Mouse (Mus musculus) myocyte (in vitro differentiated cells): Measurements from ENCODE around the gene Zfp169. TPM values are rescaled to one million over a fixed set of nuclear protein-coding genes. Genes with fewer than 3 reads are reported as not detected.

Source experiments
- H3K27me3 ChIP-seq: one replicate; pipeline ENCODE4 v1.6.1; 2011; ENCODE audit not compliant: control insufficient read depth, insufficient read depth, insufficient read length
- H3K36me3 ChIP-seq: one replicate; pipeline ENCODE4 v1.6.1; 2011; ENCODE audit not compliant: control insufficient read depth, insufficient read depth
- H3K4me2 ChIP-seq: one replicate; pipeline ENCODE4 v1.6.1; 2011; ENCODE audit warnings: low read depth, control low read depth
- H3K4me3 ChIP-seq: one replicate; pipeline ENCODE4 v1.5.1; 2011; ENCODE audit warnings: mild to moderate bottlenecking, control low read depth, moderate library complexity
- H3K79me2 ChIP-seq: one replicate; pipeline ENCODE4 v1.6.1; 2011; ENCODE audit not compliant: control insufficient read depth, insufficient read depth
- H3ac ChIP-seq: one replicate; pipeline ENCODE4 v1.6.1; 2011; ENCODE audit not compliant: control insufficient read depth, insufficient read length
- CEBPB ChIP-seq: IDR thresholded peaks from 2 replicates; pipeline ENCODE4 v1.6.1; 2011; ENCODE audit warnings: mild to moderate bottlenecking, moderate library complexity; ENCODE audit not compliant: poor library complexity, insufficient read depth, severe bottlenecking
- E2F4 ChIP-seq: IDR thresholded peaks from one replicate; pipeline ENCODE4 v1.6.1; 2011; ENCODE audit warnings: mild to moderate bottlenecking, control low read depth, moderate library complexity; ENCODE audit not compliant: insufficient read depth
- MAX ChIP-seq: IDR thresholded peaks from one replicate; pipeline ENCODE4 v1.6.1; 2011; ENCODE audit warnings: low read depth, mild to moderate bottlenecking, control low read depth
- MYOD1 ChIP-seq, 3 experiments: IDR thresholded peaks; one replicate each; pipeline ENCODE4 v1.6.1; 2011; ENCODE audit warnings: control low read depth in 2 of 3, low read depth in 2 of 3, mild to moderate bottlenecking in 2 of 3, moderate library complexity in 1 of 3; ENCODE audit not compliant: insufficient read length in 2 of 3, control insufficient read depth in 1 of 3
- MYOG ChIP-seq, 3 experiments: IDR thresholded peaks; one replicate each; pipeline ENCODE4 v1.6.1; 2011; ENCODE audit warnings: control low read depth in 2 of 3, low read depth in 2 of 3, mild to moderate bottlenecking in 2 of 3; ENCODE audit not compliant: insufficient read length in 2 of 3, control insufficient read depth in 1 of 3, insufficient read depth in 1 of 3
- POLR2A ChIP-seq: IDR thresholded peaks from one replicate; pipeline ENCODE4 v1.6.1; 2011; ENCODE audit warnings: low read depth, mild to moderate bottlenecking, control low read depth, moderate library complexity; ENCODE audit not compliant: insufficient read length
- POLR2AphosphoS2 ChIP-seq: IDR thresholded peaks from one replicate; pipeline ENCODE4 v1.6.1; 2011; ENCODE audit warnings: low read depth, control low read depth; ENCODE audit not compliant: insufficient read length
- REST ChIP-seq: IDR thresholded peaks from one replicate; pipeline ENCODE4 v1.6.1; 2011; ENCODE audit warnings: mild to moderate bottlenecking, control low read depth, moderate library complexity; ENCODE audit not compliant: insufficient read depth, insufficient read length
- SRF ChIP-seq: IDR thresholded peaks from one replicate; pipeline ENCODE4 v1.6.1; 2011; ENCODE audit warnings: low read depth; ENCODE audit not compliant: control insufficient read depth, insufficient read length
- TCF12 ChIP-seq: IDR thresholded peaks from one replicate; pipeline ENCODE4 v1.6.1; 2011; ENCODE audit warnings: mild to moderate bottlenecking, control low read depth; ENCODE audit not compliant: poor library complexity, insufficient read depth, severe bottlenecking
- TCF3 ChIP-seq: IDR thresholded peaks from one replicate; pipeline ENCODE4 v1.6.1; 2011; ENCODE audit warnings: low read depth, control low read depth; ENCODE audit not compliant: insufficient read length
- USF1 ChIP-seq: IDR thresholded peaks from one replicate; pipeline ENCODE4 v1.6.1; 2011; ENCODE audit warnings: low read depth, mild to moderate bottlenecking, control low read depth, moderate library complexity
- polyA plus RNA-seq: library from polyadenylated mRNA; unstranded; fragments of >200 nt; fragmentation: generic; extraction: Trizol; gene quantifications from one replicate; pipeline ENCODE4 v1.2.1, GENCODE M21; 2012; ENCODE audit warnings: missing spikeins

Gene Zfp169
- polyA plus RNA-seq, 1 experiment, result 1.6 TPM

DNA sequence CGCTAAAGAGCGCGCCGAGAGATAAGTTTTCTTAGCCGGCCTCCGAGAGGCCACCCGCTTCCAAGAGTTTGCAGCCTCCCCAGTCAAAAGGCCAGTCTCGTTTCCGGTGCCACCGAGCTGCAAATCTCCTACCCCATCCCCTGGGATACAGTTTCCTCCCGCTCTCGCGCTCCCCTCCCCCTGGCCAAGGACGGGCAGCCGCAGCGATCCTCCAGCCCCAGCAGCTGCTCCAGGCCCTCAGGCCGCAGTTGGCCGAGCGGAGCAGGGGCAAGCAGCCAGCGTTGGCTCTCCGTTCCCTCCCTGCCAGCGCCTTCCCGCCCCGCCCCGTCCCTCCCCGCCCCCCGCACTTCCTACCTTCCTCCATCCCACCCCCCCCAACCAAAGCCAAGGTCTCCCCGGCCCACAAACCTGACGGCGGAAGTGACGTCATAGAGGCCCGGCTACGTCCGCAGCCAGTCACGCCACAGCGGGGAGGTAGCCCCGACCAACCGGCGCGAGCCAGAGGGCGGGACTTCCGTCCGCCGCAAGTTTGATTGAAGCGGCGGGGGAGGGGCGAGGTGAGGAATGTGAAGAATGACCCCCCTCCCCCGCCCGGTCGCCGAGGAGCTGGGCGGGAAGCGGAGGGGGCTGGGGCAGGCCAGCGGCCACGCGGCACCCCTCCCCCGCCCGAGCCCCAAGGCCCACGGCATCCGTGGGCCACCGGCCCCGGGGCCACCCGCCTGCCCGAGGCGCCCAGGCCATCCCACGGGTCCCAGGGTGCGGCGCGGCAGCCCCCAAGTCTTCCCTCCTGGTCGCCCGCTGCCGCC, 32.4 kb upstream of the Zfp169 start:
- H3ac ChIP-seq, result peak overlapping the region; percentile 55
- peak overlapping the region; percentile 83 for H3K4me2 ChIP-seq
- peak; percentile 82 for TF ChIP-seq POLR2A
- TF ChIP-seq MYOD1 (IDR thresholded peaks at IDR 0.05; ENCODE audit: control insufficient read depth in 1 of 3, insufficient read length in 2 of 3, low read depth in 2 of 3), result peak in 2 of 3 experiments; percentile 95 to 97
- TF ChIP-seq TCF3, result peak; percentile 85
- no peak for TF ChIP-seq CEBPB
- peak; percentile 31 for TF ChIP-seq TCF12
- peak; percentile 76 for TF ChIP-seq POLR2AphosphoS2
- TF ChIP-seq REST, result no peak
- TF ChIP-seq MYOG (IDR thresholded peaks at IDR 0.05; ENCODE audit: control insufficient read depth in 1 of 3, insufficient read depth in 1 of 3, insufficient read length in 2 of 3, low read depth in 2 of 3), result peak; percentile 78 to 98 (median 98)
- H3K79me2 ChIP-seq, result peaks cover 48% of the 10 kb centered on the region
- no peaks in the 10 kb centered on the region for H3K36me3 ChIP-seq
- peak overlapping the region; percentile 62 for H3K4me3 ChIP-seq
- no peaks in the 10 kb centered on the region for H3K27me3 ChIP-seq

- peak overlapping the region; percentile 62 for H3K4me3 ChIP-seq
- peak overlapping the region; percentile 55 for H3ac ChIP-seq
- no peaks in the 10 kb centered on the region for H3K27me3 ChIP-seq
- no peaks in the 10 kb centered on the region for H3K36me3 ChIP-seq
- peaks cover 56% of the 10 kb centered on the region for H3K79me2 ChIP-seq
- H3K4me2 ChIP-seq, result peak overlapping the region; percentile 83
- no peak for TF ChIP-seq POLR2A
- no peak for TF ChIP-seq POLR2AphosphoS2
- TF ChIP-seq TCF3, result no peak
- no peak for TF ChIP-seq CEBPB
- no peak for TF ChIP-seq USF1
- no peak for TF ChIP-seq SRF
- TF ChIP-seq E2F4, result no peak
- TF ChIP-seq REST, result no peak
- no peak for TF ChIP-seq MYOD1 (IDR thresholded peaks at IDR 0.05; ENCODE audit: control insufficient read depth in 1 of 3, insufficient read length in 2 of 3, low read depth in 2 of 3)
- no peak for TF ChIP-seq MAX
These were observed 31.6 kb upstream of the Zfp169 start for GRCm38 (mm10) chr13:48544867-48545266.

- Histone ChIP-seq H3K4me3 (peak overlapping the region; percentile 62), H3K27me3 (no peaks in the 10 kb centered on the region), H3ac (no peak overlapping the region), H3K4me2 (peak overlapping the region; percentile 83), H3K79me2 (peaks cover 61% of the 10 kb centered on the region), H3K36me3 (no peaks in the 10 kb centered on the region)
- TF ChIP-seq TCF3, result no peak
- TF ChIP-seq E2F4, result no peak
- TF ChIP-seq SRF, result no peak
- TF ChIP-seq USF1, result no peak
- TF ChIP-seq MAX, result no peak
- no peak for TF ChIP-seq REST
- TF ChIP-seq MYOG (IDR thresholded peaks at IDR 0.05; ENCODE audit: control insufficient read depth in 1 of 3, insufficient read depth in 1 of 3, insufficient read length in 2 of 3, low read depth in 2 of 3), result no peak
- no peak for TF ChIP-seq POLR2A
- no peak for TF ChIP-seq CEBPB
- TF ChIP-seq POLR2AphosphoS2, result no peak
These were observed 31.1 kb upstream of the Zfp169 start for GRCm38 (mm10) chr13:48544391-48544790.

DNA sequence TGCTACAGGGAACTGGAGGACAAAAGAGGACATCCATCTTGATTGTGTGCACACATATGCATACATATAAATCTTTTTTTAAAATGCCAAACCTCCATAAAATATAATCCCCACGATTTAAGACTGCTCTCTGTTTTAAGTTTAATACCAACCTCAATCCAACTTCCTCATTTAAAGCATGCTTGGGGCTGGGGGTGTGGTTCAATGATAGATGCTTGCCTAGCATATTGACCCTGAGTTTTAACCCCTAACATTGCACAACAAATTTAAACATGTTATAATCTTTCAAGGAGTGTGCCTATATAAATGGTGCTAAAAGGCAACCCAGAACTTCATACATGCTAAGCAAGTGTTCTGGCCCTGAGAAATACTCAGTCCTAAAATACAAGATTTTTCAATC, 27.2 kb upstream of the Zfp169 start:
- H3K4me3 ChIP-seq, result no peak overlapping the region
- peak overlapping the region; percentile 50 for H3K4me2 ChIP-seq
- H3K27me3 ChIP-seq, result no peaks in the 10 kb centered on the region
- no peak overlapping the region for H3ac ChIP-seq
- TF ChIP-seq TCF12 (no peak), E2F4 (no peak)
- peaks cover 100% of the 10 kb centered on the region for H3K79me2 ChIP-seq
- H3K36me3 ChIP-seq, result peaks cover 26% of the 10 kb centered on the region

DNA sequence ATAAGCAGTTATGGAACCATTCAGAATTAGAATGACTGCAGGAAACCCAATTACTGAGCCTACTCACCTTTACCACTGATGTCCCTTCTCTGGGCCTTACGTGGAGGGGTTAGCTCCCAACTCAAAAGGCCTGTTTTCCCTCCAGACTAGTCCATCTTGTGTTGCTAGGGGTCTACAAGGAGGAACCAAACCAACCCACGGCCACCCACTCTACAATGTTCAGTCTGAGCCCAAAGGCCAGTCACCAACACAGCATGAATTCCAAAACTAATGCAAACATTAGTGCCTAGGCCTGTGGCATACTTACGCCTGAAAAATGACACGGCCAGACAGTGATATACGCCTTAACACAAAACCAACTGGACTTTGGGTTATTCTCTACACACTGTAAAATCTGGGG, 20.2 kb upstream of the Zfp169 start:
- Histone ChIP-seq H3ac (no peak overlapping the region), H3K4me2 (no peak overlapping the region), H3K79me2 (peaks cover 52% of the 10 kb centered on the region), H3K4me3 (no peak overlapping the region), H3K36me3 (peaks cover 41% of the 10 kb centered on the region), H3K27me3 (no peaks in the 10 kb centered on the region)
- TF ChIP-seq MYOD1 (IDR thresholded peaks at IDR 0.05; ENCODE audit: control insufficient read depth in 1 of 3, insufficient read length in 2 of 3, low read depth in 2 of 3) (no peak), POLR2AphosphoS2 (peak; percentile 31)
